Mouse (Mus musculus): ENCODE results near the gene Spindoc. TPM values are rescaled to one million over a fixed set of nuclear protein-coding genes. Genes with fewer than 3 reads are reported as not detected.
"Not testable (repeated sequence)": the region's sequence is repeated elsewhere in the genome, so short reads cannot be mapped to it uniquely, and the experiment has no call there.

The Spindoc gene
- polyA plus RNA-seq, 1 experiment from 2014 or later = 45.3 TPM

GRCm38 (mm10) chr19:7419134-7419533 lies 36.3 kb upstream of the Spindoc start:
- H3K9me3 ChIP-seq = no peaks in the 10 kb centered on the region
- peak overlapping the region; percentile 82 for H3K4me3 ChIP-seq (replicated peaks)
- peak overlapping the region; percentile 89 for H3K9ac ChIP-seq (replicated peaks)
- no peaks in the 10 kb centered on the region for H3K27me3 ChIP-seq
- no peak for ATAC-seq
- H3K4me1 ChIP-seq (replicated peaks) = peaks cover 66% of the 10 kb centered on the region
- 17% methylated on average over 6 of the region's 6 CpGs for WGBS
- peak overlapping the region; percentile 70 for H3K4me2 ChIP-seq (replicated peaks)
- peak overlapping the region; percentile 99 for H3K27ac ChIP-seq
- peaks cover 34% of the 10 kb centered on the region for H3K36me3 ChIP-seq

GRCm38 (mm10) chr19:7417911-7418849 lies 35.4 kb upstream of the Spindoc start:
- H3K27ac ChIP-seq = peak overlapping the region; percentile 99
- H3K9me3 ChIP-seq = no peaks in the 10 kb centered on the region
- H3K4me2 ChIP-seq (replicated peaks) = peak overlapping the region; percentile 70
- peak; percentile 74 for ATAC-seq
- H3K4me1 ChIP-seq (replicated peaks) = peaks cover 57% of the 10 kb centered on the region
- no peaks in the 10 kb centered on the region for H3K27me3 ChIP-seq
- H3K36me3 ChIP-seq = peaks cover 28% of the 10 kb centered on the region
- peak overlapping the region; percentile 82 for H3K4me3 ChIP-seq (replicated peaks)
- under 1% methylated on average over 45 of the region's 59 CpGs for WGBS
- H3K9ac ChIP-seq (replicated peaks) = peak overlapping the region; percentile 89

GRCm38 (mm10) chr19:7416834-7417735 lies 34.3 kb upstream of the Spindoc start, which contains the start of gene 2700081O15Rik:
Gene 2700081O15Rik (plus strand): TSS chr19:7417625.
- peak within 1 kb of the TSS; percentile 89 for H3K9ac ChIP-seq (replicated peaks)
- H3K27me3 ChIP-seq = no peaks in the 10 kb centered on the region
- H3K9me3 ChIP-seq = no peaks in the 10 kb centered on the region
- H3K4me1 ChIP-seq (replicated peaks) = peaks cover 46% of the 10 kb centered on the region
- H3K4me3 ChIP-seq (replicated peaks) = peak within 1 kb of the TSS; percentile 82
- WGBS = under 1% methylated on average over 86 of the region's 107 CpGs
- ATAC-seq = peak; percentile 59
- H3K4me2 ChIP-seq (replicated peaks) = peak within 1 kb of the TSS; percentile 70
- H3K36me3 ChIP-seq = peaks cover 18% of the 10 kb centered on the region
- peak within 1 kb of the TSS; percentile 99 for H3K27ac ChIP-seq

GRCm38 (mm10) chr19:7415916-7416833 lies 33.4 kb upstream of the Spindoc start:
- Histone ChIP-seq H3K9me3 (no peaks in the 10 kb centered on the region), H3K27me3 (no peaks in the 10 kb centered on the region), H3K4me3 (replicated peaks) (peak overlapping the region; percentile 82), H3K27ac (peak overlapping the region; percentile 99), H3K4me1 (replicated peaks) (peaks cover 37% of the 10 kb centered on the region), H3K4me2 (replicated peaks) (peak overlapping the region; percentile 70), H3K36me3 (peaks cover 9% of the 10 kb centered on the region), H3K9ac (replicated peaks) (peak overlapping the region; percentile 89)
- ATAC-seq = peak; percentile 1; the same call in 1 of the 2 replicates
- WGBS = 29% methylated on average over 22 of the region's 22 CpGs

GRCm38 (mm10) chr19:7412361-7412760 lies 29.6 kb upstream of the Spindoc start:
- 69% methylated on average over 2 of the region's 2 CpGs for WGBS
- Histone ChIP-seq H3K27me3 (no peaks in the 10 kb centered on the region), H3K4me3 (replicated peaks) (no peak overlapping the region), H3K27ac (no peak overlapping the region), H3K9me3 (no peaks in the 10 kb centered on the region), H3K4me2 (replicated peaks) (no peak overlapping the region), H3K4me1 (replicated peaks) (peaks cover 12% of the 10 kb centered on the region), H3K36me3 (no peaks in the 10 kb centered on the region), H3K9ac (replicated peaks) (no peak overlapping the region)
- ATAC-seq = no peak

GRCm38 (mm10) chr19:7404623-7405229 lies 21.9 kb upstream of the Spindoc start:
- H3K9ac ChIP-seq (replicated peaks) = no peak overlapping the region
- H3K4me3 ChIP-seq (replicated peaks) = no peak overlapping the region
- 84% methylated on average over 9 of the region's 9 CpGs for WGBS
- H3K36me3 ChIP-seq = no peaks in the 10 kb centered on the region
- ATAC-seq = no peak
- no peaks in the 10 kb centered on the region for H3K4me1 ChIP-seq (replicated peaks)
- H3K27me3 ChIP-seq = no peaks in the 10 kb centered on the region
- no peaks in the 10 kb centered on the region for H3K9me3 ChIP-seq
- no peak overlapping the region for H3K27ac ChIP-seq
- H3K4me2 ChIP-seq (replicated peaks) = no peak overlapping the region

- no peak for ATAC-seq
- 84% methylated on average over 11 of the region's 11 CpGs for WGBS
These were observed 17.8 kb upstream of the Spindoc start for GRCm38 (mm10) chr19:7400635-7401034.

GRCm38 (mm10) chr19:7398898-7399297 lies 16.1 kb upstream of the Spindoc start:
- not testable (repeated sequence) for H3K4me2 ChIP-seq (replicated peaks); H3K9me3 ChIP-seq; H3K27me3 ChIP-seq; H3K4me1 ChIP-seq (replicated peaks); H3K9ac ChIP-seq (replicated peaks); ATAC-seq; H3K4me3 ChIP-seq (replicated peaks); H3K36me3 ChIP-seq; H3K27ac ChIP-seq
- WGBS = 46% methylated on average over 24 of the region's 24 CpGs

More at GRCm38 (mm10) chr19:7400635-7401034, 17.8 kb upstream of the Spindoc start:
- H3K27ac ChIP-seq = no peak overlapping the region
- H3K4me1 ChIP-seq (replicated peaks) = no peaks in the 10 kb centered on the region
- H3K36me3 ChIP-seq = no peaks in the 10 kb centered on the region
- H3K9ac ChIP-seq (replicated peaks) = no peak overlapping the region
- no peak overlapping the region for H3K4me3 ChIP-seq (replicated peaks)
- no peak overlapping the region for H3K4me2 ChIP-seq (replicated peaks)
- H3K9me3 ChIP-seq = no peaks in the 10 kb centered on the region
- H3K27me3 ChIP-seq = no peaks in the 10 kb centered on the region

GRCm38 (mm10) chr19:7396867-7397826 lies 14.4 kb upstream of the Spindoc start:
- ATAC-seq; H3K9ac ChIP-seq (replicated peaks); H3K27me3 ChIP-seq; H3K9me3 ChIP-seq; H3K27ac ChIP-seq; H3K4me3 ChIP-seq (replicated peaks); H3K4me1 ChIP-seq (replicated peaks); H3K36me3 ChIP-seq; H3K4me2 ChIP-seq (replicated peaks): not testable (repeated sequence)
- 88% methylated on average over 10 of the region's 10 CpGs for WGBS

- WGBS = 90% methylated on average over 6 of the region's 6 CpGs
- no peak overlapping the region for H3K4me3 ChIP-seq (replicated peaks)
- no peak overlapping the region for H3K27ac ChIP-seq
- no peak overlapping the region for H3K4me2 ChIP-seq (replicated peaks)
- H3K36me3 ChIP-seq = peaks cover 9% of the 10 kb centered on the region; the same call in 1 of the 2 replicates
- H3K4me1 ChIP-seq (replicated peaks) = peaks cover 13% of the 10 kb centered on the region
- no peak for ATAC-seq
- no peaks in the 10 kb centered on the region for H3K9me3 ChIP-seq
- no peaks in the 10 kb centered on the region for H3K27me3 ChIP-seq
- H3K9ac ChIP-seq (replicated peaks) = no peak overlapping the region
These were observed 5.7 kb upstream of the Spindoc start for GRCm38 (mm10) chr19:7388488-7388887.
